Mouse (Mus musculus): Measurements from ENCODE around the gene Plekhh3.
"Not testable (repeated sequence)": the region's sequence is repeated elsewhere in the genome, so short reads cannot be mapped to it uniquely, and the experiment has no call there.

GRCm38 (mm10) chr11:101160151-101160550, 11.0 kb downstream of the Plekhh3 start:
- TF ChIP-seq CTCF (IDR thresholded peaks at IDR 0.05; ENCODE audit: control insufficient read depth, insufficient read depth, insufficient read length); MYOG (IDR thresholded peaks at IDR 0.05; ENCODE audit: control insufficient read depth, extremely low read depth, insufficient read length); MAX (IDR thresholded peaks at IDR 0.05); FOSL1 (IDR thresholded peaks at IDR 0.05; ENCODE audit: insufficient read depth, low read length, poor library complexity, severe bottlenecking); USF1 (IDR thresholded peaks at IDR 0.05; ENCODE audit: low read depth); CEBPB (IDR thresholded peaks at IDR 0.05; ENCODE audit: low read depth): not testable (repeated sequence)

Data from C2C12 (cell line).